Mouse (Mus musculus): Measurements from ENCODE around the gene Trim24.

The Trim24 gene

DNA sequence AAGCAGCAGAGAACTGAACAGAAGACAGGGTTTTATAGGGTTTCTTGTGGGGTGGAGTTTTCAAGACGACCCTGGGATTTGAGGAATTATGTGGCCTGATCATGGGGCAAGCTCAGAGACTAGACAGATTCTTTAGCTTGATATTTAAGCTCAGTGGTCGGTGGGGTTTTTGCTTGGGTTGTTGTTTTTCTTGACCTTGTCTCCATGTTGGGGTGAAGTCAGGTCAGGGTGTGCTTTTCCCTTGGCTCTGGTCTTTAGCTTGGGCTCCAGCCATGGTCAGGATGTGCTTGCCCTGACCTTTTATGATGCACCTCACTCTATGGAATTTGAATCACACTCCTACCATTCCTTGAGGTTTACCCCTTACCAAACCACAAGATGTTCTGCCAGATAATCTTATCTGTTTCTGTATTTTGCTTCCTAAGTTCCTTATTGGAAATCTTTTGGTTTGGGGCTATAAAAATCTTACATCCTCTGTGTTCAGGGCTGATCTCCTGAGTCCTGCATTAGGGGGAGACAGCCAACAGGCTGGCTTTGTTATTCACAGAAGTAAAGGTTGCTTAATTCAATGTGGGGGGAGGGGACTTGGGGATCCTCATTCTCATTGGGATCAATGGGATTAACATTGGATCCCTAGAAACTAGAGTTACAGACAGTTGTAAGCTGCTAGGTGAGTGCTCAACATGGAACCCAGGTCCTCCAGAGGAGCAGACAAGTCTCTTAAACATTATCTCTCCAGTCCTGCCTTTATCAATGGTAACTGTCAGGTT lies 6.5 kb upstream of the Trim24 start:
- DNase-seq: no peak

DNA sequence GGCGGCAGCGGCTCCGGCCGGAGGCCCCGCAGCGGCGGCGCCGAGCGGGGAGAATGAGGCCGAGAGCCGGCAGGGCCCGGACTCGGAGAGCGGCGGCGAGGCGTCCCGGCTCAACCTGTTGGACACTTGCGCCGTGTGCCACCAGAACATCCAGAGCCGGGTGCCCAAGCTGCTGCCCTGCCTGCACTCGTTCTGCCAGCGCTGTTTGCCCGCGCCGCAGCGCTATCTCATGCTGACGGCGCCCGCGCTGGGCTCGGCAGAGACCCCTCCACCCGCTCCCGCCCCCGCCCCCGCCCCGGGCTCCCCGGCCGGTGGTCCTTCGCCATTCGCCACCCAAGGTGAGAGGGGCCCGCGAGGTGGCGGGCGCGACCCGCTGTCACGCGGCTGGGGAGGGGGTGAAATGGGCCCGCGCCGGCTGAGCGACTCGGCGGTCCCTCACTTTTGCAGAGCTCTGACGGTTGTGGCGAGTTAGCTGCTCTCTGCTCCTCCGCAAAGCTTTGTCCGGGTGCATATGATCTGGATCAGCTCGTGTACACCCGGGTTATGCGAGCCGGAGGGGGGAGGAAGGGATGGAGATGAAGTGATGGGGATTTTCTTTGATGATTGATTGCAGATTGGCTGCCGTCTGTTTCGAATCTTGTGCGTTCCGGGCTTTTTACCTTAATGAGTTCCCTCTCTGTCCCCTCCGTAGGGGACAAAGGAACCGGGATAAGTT lies 683 bp downstream of the Trim24 start:
- DNase-seq: peak; percentile 66

DNA sequence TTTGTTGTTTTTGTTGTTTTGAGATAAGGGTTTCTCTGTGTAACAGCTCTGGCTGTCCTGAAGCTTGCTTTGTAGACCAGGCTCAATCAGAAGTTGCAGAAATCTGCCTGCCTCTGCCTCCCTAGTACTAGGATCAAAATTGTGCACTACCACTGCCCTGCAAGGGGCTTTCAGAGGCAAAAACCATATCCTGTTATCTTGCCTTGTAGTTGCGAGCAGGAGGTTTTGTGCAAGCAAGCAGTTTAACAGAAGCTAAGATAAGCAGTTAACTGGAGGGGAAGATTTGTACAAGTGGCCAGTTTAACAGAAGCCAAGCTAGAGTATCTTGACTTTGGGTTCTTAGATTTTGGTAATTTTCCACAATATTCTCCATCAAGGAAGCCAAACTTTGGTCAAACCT lies 2.2 kb downstream of the Trim24 start:
- no peak for DNase-seq

DNA sequence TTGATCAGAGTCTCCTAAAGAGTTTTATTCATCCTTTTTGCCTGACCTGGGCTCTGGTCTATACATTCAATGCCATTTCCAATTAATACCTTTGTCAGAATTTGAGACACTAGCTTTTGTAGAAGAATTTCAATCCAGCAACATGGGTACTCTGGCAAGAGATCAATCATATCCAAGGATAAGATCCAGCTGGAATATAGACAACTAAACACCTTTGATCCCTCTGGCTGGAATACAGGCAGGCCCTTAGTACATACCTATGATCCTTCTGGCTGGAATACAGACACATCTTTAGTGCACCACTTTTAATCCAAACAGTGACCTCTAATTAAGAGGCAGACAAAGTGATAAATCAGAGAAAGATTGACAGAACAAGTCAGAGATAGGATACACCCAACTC lies 3.1 kb downstream of the Trim24 start:
- no peak for DNase-seq

DNA sequence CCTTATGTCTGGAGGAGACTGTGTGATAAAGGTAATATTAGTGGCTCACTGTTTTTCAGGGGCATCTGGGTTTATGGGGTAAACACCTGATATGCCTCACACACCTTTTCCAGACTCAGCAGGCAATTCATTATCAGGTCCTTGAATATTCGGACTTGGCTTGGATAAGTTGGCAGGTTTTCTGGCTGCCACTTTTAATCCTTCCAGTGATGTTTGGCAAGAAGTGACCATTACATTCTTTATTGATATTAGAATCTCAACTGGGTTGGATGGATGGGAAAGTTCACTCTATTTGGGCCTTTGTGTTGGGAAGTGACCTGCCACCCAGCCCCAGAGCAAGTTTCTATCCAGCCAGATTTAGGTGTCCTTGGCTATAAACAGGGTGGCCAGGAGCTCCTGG lies 7.6 kb downstream of the Trim24 start:
- DNase-seq: no peak

DNA sequence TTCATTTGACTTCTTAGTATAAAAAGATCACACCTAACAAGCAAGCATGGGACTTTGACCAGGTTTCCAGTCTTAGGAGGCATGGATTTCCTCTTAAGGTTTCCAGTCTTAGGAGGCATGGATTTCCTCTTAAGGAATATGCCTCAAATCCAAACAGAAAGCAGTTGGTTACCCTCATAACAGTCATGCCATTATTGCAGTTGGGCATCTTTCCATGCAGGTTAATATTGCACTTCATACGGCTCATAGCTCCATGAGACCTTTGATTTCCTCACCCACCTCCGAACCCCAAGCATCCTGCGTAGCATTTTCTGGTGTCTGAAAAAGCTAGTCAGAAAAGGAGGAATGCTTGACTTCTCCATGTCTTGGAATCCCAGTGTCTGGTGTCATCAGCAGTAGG lies 10.0 kb downstream of the Trim24 start:
- no peak for DNase-seq

DNA sequence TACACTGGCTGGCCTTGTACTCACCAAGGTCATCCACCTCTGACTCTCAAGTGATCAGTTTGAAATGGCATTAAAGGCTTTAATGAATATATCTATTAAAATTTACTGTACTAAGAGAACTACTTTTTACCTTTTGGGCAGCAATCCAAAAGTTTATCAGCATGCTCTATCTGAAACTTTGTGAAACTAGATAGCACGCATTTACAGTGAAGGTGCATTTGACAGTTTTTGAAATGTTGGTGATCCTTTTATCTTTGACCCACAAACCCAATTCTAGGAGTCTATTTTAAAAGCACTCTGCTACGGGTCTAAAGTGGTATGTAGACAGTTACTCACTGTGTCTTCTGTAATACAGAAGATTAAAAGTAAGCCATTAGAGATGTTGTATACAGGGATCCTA lies 23.0 kb downstream of the Trim24 start:
- no peak for DNase-seq

DNA sequence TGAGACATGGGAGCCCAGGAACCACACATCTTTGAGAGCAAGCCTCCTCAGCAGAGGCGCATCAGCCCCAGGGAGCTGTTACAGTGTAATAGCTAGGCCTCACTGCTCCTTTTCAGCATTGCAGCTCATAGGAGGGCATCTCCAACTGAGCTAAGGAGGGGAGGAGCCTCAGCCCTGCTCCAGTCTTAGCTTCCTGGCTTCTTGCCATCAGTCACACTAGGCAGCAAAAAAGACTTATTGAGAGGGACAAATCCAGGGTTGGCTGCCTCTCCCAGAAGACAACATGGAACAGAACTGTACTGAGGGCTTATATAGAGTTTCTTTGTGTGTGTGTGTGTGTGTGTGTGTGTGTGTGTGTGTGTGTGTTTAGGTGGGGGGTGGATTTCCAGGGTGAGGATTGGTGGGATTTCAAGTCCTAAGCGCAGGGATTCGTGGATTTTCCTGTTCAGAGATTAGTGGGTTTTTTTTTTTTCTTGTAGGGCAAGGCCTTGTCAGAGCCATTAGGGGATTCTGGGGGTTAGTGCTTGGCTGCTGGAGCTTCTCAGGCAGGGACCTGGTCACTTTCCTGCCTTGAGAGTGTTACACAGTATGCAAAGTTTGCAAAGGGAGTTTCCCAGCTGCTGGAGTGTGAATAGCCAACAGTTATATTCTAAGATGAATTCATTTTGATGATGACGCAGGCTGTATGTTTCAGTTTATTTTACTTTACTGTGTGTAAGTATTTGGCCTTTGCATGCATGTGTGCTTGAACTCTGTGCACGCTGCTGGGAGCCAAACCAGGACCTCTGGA lies 25.2 kb downstream of the Trim24 start:
- no peak for DNase-seq

DNA sequence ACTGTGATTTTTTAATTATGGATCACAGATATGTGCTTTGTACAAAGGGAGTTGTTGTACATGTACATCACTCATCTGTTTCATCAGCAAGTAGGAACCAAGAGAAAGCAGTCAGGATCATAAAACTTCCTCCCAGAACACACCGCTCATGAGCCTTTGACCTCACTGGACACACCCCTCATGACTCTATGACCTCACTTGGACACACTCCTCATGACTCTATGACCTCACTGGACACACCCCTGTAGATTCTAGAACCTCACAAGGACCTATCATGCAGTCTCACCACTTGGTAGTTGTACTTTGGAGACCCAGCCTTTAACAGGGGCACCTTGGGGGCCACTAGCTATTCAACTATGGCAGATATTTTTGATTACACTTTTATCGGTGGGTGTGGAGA lies 29.6 kb downstream of the Trim24 start:
- no peak for DNase-seq

DNA sequence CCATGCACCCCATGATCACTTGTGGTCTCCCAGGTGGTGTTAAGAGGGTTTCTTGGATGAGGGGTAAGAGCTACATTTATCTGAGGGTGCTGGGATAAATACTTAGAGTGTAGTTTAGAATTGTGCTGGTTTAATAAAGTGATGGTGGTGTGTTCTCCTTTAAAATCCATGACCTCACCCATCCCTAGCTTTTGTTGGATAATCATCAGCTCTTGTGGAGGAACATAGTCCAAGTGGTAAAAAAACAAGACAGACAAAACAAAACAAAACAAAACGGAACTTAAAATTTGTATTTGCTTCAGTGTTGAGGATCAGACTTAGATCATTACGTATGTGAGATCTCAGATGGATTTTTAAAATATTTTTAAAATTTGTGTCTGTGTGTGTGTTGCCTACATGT lies 31.2 kb downstream of the Trim24 start:
- DNase-seq: no peak

DNA sequence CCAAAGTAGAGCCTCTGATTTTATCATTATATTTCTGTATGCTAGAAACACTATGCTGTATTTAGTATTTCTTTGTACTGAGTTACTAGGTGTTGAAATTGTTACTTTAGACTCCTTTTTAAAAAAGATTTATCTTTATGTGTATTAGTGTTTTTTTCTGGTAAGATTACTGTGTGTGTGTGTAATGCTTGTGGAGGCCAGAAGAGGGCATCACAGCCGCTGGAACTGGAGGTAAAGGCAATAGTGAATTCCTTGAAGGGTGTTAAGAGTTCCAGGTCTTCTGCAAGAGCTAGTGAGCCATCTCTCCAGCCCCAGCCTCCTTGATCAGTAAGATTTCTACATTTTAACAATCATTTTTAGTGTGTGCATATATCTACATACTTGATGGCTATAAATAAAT lies 33.2 kb downstream of the Trim24 start:
- DNase-seq: no peak

DNA sequence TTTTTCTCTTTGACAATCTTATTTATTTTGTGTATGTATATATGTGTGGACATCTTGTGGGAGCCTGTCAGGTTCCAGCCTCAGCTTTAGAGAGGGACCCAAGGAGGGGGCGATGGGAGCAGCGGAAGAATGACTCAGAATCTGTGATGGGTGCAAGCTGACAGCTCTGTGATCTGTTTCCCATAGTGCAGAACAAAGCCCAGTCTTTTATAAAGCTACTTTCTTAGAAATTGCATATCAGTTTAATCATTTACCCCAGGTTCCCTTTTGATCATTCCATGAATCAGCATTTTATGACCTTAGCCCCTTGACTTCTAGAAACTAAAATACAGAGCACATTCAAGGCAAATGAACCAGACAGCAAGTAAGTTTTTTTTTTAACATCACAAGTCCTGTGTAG lies 42.9 kb downstream of the Trim24 start:
- no peak for DNase-seq

DNA sequence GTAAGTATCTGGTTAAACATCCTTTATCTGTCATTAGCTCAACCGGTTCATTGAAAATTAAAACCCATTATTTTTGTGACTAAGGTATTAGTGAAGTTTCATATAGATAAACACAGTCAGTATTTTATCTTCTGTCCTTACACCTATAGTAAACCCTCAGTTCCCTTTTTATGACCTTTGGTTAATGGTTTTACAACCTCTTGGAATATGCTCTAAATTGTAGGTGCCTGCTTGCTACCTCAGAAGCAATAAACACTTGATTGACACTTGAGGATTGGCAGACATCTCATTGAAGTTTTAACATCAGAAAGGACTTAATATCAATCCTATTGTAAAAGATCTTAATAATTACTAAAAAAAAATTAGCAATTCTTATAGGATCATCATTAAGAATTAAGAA lies 54.5 kb downstream of the Trim24 start:
- DNase-seq: no peak

DNA sequence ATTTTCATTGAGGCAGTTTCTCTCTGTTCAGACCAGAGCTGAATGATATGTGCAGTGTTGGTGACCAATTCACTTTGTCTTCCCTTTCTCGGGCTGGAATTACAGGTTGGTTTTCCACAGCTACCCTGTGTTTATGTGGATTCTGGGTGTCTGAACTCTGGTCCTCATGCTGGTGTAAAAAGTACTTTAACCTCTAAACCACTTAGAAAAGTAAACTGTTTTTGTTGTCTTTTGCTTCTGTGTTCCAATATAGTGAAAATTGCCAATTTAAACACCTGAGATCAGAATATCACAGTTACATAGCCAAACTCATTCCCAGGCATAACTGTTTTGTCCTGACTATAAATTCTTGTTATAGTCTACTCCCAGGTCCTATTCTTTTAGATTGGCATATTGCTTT lies 56.1 kb downstream of the Trim24 start:
- DNase-seq: no peak

DNA sequence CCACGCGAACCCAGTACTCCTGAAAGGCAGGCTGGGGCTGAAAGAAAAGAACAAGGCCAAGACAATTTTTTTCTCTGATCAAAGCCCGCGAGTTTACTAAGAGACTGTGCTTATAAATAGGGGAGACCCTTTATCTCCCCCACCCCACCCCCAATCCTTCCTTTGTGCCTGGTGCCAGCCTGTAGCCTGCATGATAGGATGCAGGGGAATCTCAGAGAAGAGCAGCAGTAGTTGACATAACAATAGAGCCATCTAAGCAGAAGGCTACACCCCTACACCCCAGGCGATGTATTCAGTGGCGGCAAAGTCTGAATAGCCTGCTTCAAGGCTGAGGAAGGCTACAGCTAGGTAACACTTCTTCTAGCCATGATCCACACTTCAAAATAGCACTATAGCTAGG lies 65.9 kb downstream of the Trim24 start:
- no peak for DNase-seq

DNA sequence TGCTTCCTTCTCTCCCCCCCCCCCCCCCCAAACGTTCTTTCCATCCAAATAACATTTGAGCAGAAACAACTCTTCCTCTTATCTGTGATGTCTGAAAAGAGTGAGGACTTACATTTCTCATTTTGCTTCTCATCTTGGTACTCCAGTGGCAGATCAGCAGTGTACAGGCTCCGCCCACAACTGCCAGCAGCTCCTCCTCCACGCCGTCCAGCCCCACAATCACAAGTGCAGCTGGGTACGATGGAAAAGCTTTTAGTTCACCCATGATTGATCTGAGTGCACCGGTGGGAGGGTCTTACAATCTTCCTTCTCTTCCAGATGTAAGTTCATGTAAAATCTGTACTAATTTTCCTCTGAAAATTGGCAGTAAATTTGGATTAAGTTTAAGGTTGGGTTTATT lies 80.7 kb downstream of the Trim24 start:
- DNase-seq: no peak

DNA sequence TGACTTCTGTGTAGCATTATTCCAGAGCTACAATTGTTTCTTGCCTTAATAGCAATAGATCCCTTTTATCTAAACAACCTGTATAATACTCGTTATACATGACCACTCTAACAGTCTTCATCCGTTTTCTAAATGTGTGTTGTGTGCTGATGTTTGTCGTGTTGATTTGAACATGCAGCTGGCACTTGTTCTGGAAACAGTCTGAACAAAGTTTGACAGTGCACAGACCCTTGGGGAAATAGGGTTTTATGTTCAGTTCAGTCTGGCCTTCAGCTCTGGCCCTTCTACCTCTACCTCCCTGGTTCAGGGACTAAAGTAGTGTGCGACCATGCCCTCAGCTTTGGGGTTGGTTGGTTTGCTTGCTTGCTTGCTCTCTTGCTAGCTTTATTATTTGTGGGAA lies 96.8 kb downstream of the Trim24 start:
- no peak for DNase-seq

DNA sequence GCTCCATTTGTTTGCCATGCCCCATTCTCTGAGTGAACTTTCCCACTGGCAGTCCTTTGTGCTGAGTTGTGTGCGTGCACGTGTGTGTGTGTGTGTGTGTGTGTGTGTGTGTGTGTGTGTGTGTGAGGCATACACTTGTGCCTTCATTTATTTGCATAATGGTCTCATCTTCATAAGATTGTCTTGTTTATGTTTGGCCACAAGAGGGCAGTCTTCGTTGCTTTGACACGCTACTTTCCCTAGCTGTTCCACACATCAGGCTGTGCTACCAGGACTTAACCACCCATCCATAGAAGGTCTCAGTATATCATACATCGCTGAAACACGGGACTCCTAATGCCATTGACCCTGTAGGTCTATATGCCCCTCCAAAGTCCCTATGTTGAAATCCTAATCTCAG lies 136.8 kb downstream of the Trim24 start:
- peak; percentile 20 for DNase-seq

DNA sequence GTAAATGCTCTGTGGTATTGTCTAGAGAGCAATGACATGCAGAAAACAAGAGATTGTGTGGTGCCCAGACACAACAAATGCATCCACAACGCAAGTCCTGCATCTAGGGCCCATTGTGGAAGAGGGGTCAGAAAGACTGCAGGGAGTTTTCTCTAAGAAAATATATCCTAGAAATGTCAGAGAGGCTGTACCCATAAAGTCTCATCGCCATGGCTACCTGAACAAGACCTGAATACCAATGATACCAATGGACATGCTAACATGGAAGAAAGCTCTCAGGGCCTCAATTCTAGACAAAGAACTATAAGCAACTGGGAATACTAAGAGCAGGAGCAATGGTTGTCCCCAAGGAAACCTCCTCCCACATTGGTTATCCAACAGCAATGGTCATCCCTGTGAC lies 142.2 kb downstream of the Trim24 start:
- no peak for DNase-seq

Measured in right cerebral cortex, postnatal 25 days (tissue).